Mouse (Mus musculus) testis, postnatal 10 days (tissue): ENCODE data around the gene Aadacl2.

Experiments
- DNase-seq: peaks from one replicate; pipeline ENCODE4 v3.0.0; 2021; ENCODE audit warnings: low spot score

The Aadacl2 gene

DNA sequence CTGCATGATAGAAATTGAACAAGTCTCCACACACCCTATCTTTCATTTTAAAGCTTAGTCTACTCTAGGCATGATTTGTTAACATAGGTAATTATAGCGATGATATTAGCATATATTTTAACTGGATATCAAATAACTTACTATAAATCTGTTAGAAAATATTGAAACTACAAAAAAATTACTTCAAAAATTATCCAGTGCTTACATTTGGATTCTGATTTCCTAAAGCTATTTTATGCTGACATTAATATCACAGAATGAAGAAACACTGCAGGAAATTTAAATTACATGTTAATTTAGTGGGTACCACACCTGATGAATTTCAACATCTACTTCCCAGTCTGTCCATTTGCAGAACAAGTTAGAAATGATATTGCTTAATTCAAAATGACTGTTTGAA, at the start of gene Aadacl2:
Gene Aadacl2 (plus strand): TSS at position 301 of the 400 bp plus-strand sequence.
- no peak for DNase-seq

GRCm38 (mm10) chr3:59970891-59971290, 35.7 kb upstream of the Aadacl2 start:
- no peak for DNase-seq

- no peak for DNase-seq
These were observed 32.0 kb upstream of the Aadacl2 start for GRCm38 (mm10) chr3:59974591-59974990.

DNA sequence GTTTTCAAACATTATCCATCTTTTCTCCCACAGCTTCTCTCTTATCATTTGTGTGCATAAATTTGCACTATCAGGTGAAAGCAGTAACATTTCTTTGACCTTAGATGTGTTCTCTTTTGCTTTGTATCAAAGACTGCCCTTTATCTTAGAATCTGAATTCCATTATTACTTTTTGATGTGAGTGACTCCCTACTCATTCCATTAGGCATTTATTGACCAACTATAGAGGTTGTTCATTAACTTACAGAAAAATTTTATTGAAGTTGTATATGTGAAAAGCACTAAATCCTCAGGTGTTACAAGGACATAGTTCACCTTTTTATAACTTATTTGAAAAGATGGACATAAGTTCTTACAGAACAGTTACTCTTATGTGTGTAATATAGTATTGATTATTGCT, 2.9 kb upstream of the Aadacl2 start:
- DNase-seq = no peak

- DNase-seq = no peak
These were observed 18.9 kb downstream of the Aadacl2 start, which contains the start of gene Aadac for GRCm38 (mm10) chr3:60025417-60025816. TSS of gene Aadac (plus strand) at chr3:60025717.

DNA sequence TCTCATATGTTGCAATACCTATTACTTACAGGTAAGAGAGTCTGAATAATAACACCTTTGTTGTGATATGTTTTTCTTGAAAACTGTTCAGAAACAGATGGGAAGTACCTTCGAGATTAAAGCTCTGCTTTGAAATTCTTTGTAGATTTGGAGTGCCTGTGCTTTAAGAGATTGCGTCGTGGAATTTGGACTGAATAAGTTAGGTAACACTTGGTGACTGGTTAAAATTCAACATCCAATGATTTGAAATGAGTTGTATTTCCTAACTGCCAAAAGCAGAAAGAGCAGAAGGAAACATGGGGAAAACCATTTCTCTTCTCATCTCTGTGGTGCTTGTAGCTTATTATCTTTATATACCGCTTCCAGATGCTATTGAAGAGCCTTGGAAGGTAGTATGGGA, 25.0 kb downstream of the Aadacl2 start:
- DNase-seq = no peak

GRCm38 (mm10) chr3:60046221-60046913, 39.8 kb downstream of the Aadacl2 start:
- no peak for DNase-seq

GRCm38 (mm10) chr3:60053231-60053927, 46.8 kb downstream of the Aadacl2 start:
- DNase-seq = no peak

- DNase-seq = no peak
These were observed 47.4 kb downstream of the Aadacl2 start for GRCm38 (mm10) chr3:60053931-60054330.

- no peak for DNase-seq
These were observed 49.9 kb downstream of the Aadacl2 start for GRCm38 (mm10) chr3:60056451-60056850.

DNA sequence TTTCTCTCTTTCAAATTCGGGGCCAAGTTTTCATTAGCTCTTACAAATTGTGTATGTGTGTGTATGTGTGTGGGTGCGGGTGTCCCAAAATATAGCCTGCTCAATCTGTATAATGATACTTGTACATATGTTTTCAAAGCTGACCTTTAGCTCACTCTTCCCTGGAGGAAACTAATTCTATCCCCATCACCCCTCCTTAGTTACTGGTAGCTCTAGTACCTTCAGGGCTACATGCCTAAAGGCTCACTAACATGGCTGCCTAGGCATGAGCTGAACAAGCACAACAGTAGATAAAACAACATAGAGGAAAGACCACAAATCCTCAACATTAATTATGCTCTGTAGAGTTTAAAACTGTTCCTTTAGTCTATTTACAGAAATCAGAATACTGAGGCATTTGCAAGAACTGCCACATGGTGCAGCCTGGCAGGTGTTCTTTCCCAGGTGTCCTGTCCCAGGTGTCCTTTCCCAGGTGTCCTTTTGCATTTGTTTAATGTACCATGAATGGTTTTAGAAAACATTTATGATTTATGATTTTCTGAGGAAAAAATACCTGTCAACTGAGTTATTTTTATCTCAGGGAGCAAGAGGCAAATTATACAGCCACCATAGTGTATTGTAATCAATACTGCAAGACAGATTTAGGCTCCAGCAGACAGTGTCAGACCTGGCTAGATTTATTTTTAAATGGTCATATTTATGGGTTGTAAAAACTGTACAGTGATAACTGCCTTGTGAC, 50.7 kb downstream of the Aadacl2 start:
- DNase-seq = no peak

- DNase-seq = no peak
These were observed 51.2 kb downstream of the Aadacl2 start for GRCm38 (mm10) chr3:60057809-60058082.
